Mouse (Mus musculus) liver (tissue): Measurements from ENCODE around the gene Acadvl.

Experiments used
- DNase-seq: peaks from one replicate; pipeline ENCODE4 v3.0.0-alpha.2; 2020; ENCODE audit warnings: mixed read lengths

The Acadvl gene

DNA sequence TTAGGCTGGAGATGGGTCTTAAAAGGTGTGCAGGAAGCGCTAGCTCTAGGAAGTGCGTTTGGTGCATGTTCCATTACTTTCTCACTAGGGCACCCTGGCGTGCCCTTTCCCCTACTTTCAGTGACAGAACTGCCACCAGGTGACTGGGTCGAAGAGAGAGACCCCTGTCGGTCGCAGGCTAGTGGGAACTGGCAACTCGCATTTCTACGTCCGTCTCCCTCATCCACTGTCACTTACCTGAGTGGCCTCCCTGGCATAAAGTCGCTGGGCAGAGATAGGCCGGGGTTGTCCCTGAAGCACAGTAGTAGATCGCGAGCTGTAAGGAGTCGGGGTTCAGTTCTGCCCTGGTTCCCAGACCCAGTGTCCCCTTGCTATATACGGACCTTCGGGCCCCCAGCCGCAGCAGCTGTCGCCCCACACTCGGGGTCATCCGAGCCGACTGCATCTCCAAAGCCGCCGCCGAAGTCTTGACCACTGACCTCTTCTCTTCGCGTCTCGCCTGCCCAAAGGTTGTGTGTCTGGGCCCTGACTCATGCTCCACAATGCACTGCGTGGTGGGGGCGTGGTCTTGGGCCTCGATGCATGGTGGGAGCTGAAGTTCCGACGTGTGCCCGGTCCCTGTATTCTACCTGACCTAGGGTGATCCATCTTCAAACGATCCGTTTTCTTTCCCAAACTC is at the start of gene Acadvl:
Gene Acadvl, minus strand, starts transcription at position 532 of the 679 bp plus-strand sequence.
- DNase-seq: peak; percentile 93

DNA sequence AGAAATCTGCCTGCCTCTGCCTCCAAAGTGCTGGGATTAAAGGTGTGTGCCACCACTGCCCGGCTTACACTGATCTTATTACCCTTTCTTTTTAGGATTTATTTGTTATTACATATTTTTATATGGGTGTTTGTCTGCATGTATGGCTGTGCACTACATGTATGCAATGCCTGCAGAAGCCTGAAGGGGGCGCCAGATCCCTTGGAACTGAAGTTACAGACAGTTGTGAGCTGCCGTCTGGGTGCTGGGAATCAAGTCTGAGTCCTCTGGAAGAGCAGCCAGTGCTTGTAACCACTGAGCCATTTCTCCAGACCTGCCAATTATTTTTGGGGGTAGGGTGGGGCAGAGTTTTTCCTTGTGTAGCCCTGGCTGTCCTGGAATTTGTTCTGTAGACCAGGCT is 47.8 kb upstream of the Acadvl start:
- DNase-seq: no peak

DNA sequence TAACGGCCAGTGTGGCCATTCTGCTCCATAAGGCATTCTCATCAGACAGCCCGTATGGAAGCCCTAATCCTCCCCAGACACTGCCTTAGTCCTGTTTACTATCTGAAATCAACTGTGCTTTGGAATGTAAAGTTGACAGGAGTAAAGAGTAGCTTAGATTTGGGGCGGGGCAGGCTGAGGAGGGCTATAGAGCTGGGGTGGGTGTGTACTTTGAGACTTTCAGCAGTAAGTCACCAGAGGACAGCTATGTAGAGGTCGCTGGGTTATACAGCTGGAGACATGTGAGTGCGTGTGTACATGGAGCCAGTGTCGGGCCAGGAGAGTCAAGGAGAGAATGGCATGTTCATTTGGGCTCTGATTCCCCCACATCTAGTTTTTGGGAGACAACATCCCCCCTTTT is 44.7 kb upstream of the Acadvl start:
- DNase-seq: no peak

DNA sequence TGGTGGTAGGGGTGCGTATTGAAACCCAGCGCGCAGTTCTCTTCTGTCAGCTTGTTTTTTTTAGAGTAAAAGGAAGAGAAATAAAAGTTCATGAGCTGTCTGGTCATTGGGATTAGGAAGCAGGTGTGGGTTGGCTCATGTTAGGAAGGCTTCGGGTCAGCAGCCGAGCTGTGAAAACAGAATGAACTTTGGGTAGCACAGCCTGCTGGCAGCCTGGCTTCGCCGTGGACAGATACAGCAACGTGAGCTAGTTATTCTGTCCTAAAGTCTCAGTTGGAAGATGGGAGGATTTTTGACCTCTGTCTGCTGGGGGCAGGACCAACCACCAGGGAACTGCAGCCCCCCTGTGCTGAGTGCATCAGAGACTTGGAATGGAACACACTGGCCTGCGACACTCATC is 42.6 kb upstream of the Acadvl start:
- DNase-seq: no peak

DNA sequence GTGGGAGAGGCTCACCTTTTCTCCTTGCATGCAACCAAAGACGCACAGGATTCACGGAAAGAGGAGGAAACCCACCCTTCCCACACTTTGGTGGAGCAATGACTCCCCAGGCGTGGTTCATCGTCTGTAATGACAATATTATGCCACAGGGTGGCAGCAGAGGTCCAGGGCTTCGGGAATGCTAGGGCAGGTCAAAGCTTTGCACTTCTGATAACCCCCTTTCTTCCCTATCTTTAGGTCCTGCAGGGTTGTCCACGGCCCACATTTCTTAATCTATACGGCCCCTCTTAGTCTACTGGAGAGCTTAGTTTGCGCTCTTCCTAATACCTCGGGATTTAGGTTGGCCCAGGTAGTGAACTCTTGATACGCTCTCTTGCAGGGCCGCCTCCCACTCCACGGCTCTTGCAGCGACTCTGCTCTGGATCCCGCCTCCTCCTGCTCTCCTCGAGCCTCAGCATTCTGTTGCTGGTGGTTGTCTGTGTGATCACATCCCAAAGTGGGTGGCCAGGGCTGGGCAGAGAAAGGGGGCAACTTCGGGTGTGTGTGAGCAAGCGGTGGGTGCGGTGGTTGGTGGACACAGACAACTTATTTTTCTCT is 40.5 kb upstream of the Acadvl start:
- peak; percentile 76 for DNase-seq

DNA sequence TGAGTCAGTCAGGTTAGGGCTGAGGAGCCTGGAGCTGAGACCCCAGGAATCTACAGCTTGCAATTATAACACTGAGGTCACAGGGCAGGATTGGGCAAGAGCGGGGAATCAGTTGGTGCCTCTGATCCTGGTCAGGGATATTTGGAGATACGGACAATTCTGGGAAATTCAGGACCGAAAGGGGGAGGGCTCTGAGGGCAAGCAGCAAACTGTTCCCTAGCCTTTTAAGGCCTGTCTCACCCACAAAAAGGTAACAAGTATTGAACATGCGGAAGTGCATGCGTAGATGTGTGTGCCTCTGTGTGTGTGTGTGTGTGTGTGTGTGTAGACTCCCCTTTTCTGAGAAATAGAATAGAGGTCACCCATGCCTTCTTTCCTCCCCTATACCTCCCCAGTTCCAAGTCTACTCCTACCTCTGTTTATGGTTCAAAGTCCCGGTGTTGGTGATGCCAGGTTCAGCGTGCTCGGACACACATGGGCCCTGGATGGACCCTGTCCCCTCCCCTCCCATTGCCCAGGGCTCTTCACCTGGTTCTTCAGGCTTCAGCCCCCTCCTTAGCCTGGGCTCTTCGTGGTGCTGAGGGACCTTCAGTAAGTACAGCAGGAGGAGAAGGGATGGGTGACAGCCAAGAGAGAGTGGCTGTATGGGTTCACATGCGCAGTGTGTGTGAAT is 38.8 kb upstream of the Acadvl start, which contains the start of gene Asgr1:
Gene Asgr1, plus strand, starts transcription at position 188 of the 673 bp plus-strand sequence.
- no peak for DNase-seq

DNA sequence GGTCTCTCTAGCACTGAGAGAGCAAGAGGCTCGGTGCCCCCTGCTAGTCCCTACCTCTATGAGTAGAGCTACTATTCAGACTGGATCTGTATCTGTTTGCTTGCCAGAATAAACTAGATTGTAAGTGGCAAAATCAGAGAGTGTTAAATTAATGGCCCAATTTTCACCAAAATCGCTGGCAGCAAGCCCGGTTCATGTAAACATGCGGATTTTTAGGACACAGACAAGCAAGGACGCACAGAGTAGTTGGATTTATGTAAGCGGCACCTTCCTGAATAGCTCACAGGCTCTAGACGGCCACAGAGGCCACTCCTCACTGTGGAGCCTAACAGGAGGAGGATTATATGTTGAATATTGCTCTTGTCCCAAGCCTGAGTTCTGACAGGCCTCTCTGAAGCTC is 37.9 kb upstream of the Acadvl start:
- DNase-seq: no peak

DNA sequence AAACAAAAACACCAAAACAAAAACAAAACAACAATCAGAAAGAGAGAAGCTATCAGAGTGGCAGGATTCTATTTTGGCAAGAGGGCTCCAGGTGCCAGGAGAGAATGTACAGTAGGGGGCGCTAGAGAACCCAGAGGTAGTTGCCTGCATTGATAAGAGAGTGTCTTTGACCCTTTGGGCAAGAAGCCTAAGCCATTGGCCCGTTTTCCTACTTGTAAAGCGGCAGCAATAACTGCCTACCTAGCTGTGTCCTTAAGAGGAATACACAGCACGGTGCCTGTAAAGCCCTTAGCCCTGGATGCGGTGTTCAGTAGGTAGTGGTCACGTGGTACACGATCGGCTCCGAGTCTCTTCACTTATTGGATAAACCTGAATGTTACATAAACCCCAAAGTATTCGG is 34.6 kb upstream of the Acadvl start:
- peak; percentile 23 for DNase-seq

DNA sequence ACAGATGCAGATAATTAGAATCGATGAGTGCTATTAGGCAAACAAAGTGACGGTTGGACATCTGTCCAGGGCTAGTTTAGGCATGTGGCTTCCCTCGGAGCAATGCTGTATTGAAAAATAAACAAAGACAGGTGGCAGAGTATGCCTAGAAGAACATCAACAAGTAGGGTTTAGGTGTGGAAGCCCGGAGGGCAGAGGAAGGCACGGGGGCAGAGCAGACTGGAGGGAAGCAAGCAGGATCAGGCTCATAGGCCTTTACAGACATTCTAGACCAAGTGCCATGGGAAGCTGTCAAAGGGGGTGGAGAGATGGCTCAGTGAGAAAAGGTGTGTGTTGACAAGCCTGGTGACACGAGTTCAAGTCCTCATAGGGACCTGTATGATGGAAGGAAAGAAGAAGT is 34.2 kb upstream of the Acadvl start:
- DNase-seq: no peak

DNA sequence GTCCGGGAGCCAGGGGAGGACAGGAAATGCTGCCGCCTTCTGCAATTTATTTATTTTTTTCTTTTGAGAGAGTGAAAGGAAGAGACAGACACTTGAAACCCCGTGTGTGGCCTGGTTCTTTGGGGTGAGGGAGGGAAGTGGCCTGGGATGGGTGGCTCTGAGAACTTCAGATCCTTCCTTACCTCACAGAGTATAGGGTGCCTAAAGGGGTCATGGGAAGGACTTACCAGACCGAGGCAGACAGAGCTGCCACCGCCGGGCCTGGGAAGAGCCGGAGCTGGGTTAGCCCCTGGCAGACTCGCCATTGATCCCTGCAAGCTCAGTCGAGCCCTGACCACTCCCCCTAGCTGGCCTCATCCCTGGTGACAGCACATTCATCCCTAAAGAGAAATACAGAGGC is 30.2 kb upstream of the Acadvl start:
- DNase-seq: no peak

DNA sequence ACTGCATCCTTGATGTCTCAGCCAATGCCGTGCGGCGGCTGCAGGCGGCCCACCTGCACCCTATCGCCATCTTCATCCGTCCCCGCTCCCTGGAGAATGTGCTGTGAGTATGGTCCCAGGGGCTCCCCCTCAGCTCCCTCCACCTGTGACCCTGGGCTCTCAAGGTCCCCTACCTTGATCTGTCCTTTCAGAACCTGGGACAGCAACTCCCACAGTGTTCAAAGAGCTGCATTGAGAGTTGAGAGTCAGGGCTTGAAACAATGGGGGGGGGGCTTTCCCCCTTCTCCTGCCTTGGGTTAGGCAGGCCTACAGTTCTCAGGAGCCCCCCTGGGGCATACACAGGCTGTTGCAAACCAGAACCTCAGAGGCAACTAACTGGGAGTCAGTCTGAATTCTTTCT is 28.5 kb upstream of the Acadvl start:
- no peak for DNase-seq

DNA sequence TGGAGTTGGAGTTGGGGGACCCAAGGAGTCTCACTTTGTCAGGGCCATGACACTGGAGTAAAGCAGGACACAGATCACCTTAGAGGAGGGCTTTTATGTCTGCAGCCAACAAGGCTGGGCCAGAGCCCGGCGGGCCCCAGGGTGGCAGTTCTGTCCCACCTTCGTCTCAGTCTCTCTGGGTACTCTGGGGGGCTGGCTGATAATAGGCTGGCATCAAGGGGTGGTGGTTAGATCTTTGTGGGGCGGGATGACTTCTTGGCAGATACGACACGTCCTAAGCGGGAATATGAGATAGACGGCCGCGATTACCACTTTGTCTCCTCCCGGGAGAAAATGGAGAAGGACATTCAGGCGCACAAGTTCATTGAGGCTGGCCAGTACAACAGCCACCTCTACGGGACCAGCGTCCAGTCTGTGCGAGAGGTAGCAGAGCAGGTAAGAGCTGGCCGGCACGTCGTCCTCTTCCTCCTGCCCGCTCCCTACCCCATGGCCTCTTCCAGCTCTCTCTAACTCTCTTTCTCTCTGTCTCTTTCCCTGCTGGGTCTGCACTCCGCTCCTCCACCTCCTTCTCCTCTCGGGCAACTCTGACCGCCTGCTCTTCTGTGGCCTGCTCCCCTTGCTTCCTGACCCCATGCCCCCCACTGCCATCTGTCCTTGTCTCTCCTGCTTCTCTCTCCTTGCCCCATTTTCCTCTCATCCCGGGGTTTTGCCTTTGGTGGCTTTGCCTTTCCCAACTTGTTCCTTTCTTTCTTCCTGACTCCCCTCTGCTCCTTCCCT is 27.3 kb upstream of the Acadvl start:
- DNase-seq: no peak

DNA sequence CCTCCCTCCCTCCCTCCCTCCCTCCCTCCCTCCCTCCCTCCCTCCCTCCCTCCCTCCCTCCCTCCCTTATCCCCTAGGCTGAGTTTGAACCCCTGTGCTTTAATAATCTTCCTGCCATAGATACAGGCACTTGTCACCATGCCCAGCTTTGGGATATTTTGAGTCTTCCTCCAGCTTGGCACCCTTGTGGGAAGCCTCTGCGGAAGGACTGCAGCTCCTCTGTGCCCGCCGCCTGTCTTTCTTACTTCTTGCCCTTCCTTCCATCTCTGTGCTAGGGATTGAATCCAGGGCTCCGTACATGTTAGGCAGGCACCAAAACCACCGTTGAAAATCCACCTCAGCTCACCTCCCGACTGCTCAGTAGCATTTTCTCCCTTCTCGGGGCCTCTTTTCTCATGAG is 25.0 kb upstream of the Acadvl start:
- no peak for DNase-seq

DNA sequence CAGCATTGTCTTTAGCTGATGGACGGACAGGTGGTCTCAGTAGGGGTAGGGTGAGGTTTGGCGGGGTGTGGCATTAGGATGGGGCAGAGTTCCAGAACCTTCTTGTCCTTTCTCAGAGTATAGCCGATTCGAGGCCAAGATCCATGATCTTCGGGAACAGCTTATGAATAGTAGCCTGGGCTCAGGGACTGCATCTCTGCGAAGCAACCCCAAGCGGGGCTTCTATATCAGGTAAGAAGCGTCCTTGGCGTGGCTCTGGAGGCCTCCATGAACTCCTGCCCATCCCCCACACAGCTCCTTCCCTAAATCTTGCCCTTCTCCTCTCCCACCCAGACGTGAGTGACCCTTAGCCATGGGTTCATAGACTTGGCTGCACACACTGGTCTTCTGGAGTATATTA is 24.4 kb upstream of the Acadvl start:
- DNase-seq: no peak

DNA sequence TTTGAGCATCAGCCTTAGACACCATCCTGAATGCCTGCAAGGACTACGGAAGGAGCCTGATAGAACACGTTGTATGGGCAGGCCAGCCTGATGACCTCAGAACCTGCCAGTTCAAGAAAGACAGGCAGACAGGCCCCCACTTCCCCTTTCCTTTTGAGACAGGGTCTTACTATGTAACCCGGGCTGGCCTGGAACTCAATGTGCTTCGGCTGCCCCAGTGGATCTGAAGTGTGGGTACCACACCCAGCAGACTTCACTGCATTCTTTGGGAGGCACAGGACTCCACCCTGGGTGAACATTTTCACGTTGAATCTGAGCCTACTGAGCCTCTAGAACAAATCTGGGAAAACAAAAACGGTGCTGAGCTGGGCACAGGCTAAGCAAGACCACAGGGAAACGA is 23.0 kb upstream of the Acadvl start:
- no peak for DNase-seq

DNA sequence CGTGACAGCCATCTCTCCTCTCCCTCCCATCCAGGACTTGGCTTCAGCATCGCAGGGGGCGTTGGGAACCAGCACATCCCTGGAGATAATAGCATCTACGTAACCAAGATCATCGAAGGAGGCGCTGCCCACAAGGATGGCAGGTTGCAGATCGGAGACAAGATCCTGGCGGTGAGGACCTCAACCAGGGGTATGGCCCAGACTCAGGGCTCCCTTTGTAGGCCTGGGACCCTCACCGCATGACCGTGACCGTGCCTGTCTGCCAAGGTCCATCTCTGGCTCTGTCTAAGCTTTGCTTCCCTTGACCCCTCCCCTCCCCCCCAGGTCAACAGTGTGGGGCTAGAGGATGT is 16.1 kb upstream of the Acadvl start:
- no peak for DNase-seq

DNA sequence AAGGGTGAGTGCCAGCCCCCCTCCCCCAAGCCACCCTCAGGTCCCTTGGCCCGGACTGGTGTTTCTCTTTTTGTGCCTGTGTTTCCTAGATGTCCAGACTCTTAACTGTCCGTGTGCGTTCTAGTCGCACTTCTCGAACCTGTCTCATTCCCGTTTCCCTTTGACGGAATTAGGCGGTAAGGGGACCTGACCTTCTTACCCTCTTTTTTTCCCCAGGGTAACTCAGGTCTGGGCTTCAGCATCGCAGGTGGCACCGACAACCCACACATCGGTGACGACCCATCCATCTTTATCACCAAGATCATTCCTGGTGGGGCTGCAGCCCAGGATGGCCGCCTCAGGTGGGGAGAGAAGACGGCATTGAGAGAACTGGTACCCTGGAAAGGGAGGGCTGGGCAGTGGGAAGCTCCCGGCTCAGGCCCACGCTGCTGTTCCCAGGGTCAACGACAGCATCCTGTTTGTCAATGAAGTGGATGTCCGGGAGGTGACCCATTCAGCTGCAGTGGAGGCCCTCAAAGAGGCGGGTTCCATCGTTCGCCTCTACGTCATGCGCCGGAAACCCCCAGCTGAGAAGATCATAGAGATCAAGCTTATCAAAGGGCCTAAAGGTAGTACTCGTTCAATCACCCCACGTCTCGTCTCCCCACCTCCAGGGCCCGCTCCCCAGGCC is 15.6 kb upstream of the Acadvl start:
- no peak for DNase-seq

DNA sequence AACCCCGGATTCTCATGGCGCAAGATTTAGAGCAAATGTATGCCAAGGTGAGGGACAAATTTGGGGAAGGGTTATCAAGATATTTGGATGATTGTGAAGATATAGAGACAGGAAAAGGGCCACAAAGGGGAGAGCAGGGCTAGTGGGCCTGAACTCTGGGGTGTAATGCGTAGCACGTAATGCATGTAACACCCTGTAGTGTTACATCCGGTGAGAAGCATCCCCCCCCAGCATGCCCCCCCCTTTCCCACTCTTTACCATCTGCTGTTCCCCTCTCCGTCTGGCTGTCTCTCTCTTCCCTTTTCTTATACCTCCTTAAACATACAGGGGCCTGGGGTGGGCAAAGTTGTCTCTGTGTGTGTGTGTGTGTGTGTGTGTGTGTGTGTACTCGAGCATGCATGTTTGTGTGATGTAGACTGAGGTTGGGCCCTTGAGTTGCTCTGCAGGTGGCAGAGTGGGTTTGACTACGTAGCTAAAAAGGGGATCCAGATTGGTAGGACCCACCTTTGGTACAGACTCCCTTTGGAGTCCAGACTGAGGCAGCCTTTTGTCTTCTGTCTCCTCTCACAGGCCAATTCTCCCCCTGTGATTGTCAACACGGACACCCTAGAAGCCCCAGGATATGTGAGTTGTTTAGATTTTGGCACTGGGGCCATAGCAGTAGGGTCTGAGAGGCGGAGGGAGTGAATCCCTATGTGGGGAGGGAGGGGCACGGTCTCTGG is 14.8 kb upstream of the Acadvl start:
- DNase-seq: no peak

DNA sequence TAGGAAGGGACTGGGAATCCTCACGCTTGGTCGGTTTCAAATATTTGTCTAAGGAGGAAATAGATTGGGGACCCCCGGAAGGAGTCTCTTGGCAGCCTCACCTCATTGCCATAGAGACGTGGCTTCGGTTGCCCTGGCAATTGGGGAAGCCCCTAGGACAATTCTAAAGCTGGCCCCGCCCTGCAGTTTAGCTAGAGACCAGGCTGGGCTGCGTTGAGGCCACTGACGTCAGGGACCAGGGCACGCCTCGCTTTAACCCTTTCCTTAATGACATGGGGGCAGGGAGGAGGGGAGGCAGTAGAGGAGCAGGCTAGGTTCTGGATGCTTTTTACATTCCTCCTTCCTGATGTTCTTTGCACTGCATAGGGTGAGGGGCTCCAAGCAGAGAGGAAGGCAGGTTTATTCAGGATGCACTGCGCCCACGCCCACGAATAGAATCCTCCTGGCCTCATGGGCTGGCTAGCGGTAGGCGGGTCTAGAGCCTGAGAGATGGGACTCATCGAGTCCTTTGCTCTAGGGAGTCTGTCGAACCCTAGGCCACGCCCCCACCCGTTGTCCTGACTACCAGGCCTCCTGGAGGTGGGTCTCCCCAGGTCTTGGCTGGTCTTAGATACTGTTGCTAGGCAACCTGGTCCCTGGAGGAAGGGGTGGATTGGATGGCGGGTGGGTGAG is 14.1 kb upstream of the Acadvl start:
- DNase-seq: peak; percentile 77

DNA sequence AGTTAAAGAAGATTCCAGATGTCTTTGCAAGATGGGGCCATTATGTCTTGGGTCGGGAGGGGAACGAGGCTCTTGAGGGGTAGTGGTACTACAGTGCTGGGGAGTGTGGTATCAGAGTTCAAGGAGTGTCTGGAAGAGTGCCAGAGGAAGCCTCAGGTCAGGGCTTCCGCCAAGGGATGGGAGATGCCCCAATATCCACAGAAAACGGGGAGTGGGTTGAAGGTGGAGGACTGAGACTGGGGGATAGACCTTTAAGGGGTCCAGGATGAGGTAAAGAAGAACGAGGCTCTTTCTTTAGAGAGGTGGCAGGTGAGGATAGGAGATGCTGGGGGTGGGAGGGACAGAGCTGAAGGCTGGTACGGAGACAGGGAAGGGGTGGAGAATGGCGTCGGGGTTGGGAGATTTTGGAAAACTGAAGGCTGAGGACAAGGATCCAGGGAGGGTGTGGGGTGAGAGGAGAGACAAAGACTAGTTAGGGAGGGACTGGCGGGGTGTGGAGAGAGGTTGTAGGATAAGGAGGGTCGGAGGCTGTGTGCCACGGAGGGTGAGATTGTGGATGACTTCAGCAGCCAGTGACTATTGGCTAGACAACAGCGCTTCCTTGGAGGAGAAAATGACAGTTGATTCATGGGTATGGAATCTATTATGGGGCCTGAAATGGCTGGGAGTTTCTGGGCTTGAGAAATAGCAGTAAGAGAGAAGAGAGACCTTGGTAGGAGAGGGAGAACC is 13.4 kb upstream of the Acadvl start:
- no peak for DNase-seq

DNA sequence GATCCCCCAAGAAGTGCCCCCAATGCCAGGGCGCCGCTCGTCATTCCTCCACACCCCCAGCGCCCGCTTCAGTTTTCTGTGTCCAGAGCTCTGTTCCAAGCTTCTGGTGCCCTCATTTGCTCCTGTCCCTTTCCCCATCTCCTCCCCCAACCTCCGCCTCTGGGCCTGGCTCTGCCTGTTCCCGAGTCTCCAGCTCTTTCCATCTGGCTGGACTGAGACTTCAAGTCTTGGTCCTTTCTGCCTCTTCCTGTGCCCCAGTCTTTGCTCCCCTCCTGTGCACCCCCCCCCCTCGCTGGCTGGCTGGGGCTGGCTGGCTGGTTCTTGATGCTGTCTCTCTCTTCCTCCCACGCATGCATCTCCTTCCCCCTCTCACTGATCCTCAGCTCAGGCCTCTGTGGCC is 12.2 kb upstream of the Acadvl start:
- DNase-seq: no peak
